Mouse (Mus musculus) heart, embryonic 10.5 days (tissue): ENCODE data around the gene Rbm17. TPM values are rescaled to one million over a fixed set of nuclear protein-coding genes. Genes with fewer than 3 reads are reported as not detected.

Source experiments
- DNase-seq: peaks from one replicate; pipeline ENCODE4 v3.0.0-alpha.2; 2017; ENCODE audit warnings: low spot score
- H3K27ac ChIP-seq: fragments of 300-500 bp; sonication (generic); 2 replicates; pipeline ENCODE4 v1.5.1; 2016; ENCODE audit warnings: mild to moderate bottlenecking
- H3K27me3 ChIP-seq: fragments of 300-500 bp; sonication (generic); 2 replicates; pipeline ENCODE4 v1.6.1; 2016; ENCODE audit warnings: mild to moderate bottlenecking; ENCODE audit not compliant: poor library complexity, insufficient read depth, severe bottlenecking
- H3K36me3 ChIP-seq: fragments of 300-500 bp; sonication (generic); 2 replicates; pipeline ENCODE4 v1.6.1; 2016; ENCODE audit warnings: mild to moderate bottlenecking, moderate library complexity
- H3K4me1 ChIP-seq: fragments of 300-500 bp; sonication (generic); 2 replicates; pipeline ENCODE4 v1.6.1; 2016; ENCODE audit warnings: mild to moderate bottlenecking
- H3K4me3 ChIP-seq: fragments of 300-500 bp; sonication (generic); 2 replicates; pipeline ENCODE4 v1.5.1; 2016; ENCODE audit warnings: mild to moderate bottlenecking, moderate library complexity
- H3K9me3 ChIP-seq: fragments of 300-500 bp; sonication (generic); 2 replicates; pipeline ENCODE4 v1.6.1; 2016; ENCODE audit warnings: mild to moderate bottlenecking, moderate library complexity
- WGBS: fragments of 180-500 bp; shearing (Covaris S2); methylation state at CpG from one replicate; pipeline ENCODE4 v1.1.7; 2016; 5-methylcytosine and 5-hydroxymethylcytosine counted together
- polyA plus RNA-seq: library from polyadenylated mRNA; unstranded; fragments of >200 nt; fragmentation: Nextera tagmentation; extraction: Ambion mirVana; gene quantifications from 2 replicates; pipeline ENCODE4 v1.2.1, GENCODE M21; 2016

Rbm17 gene
- polyA plus RNA-seq, 1 experiment from 2014 or later: 146 TPM

- H3K27ac ChIP-seq: no peak overlapping the region
- H3K4me1 ChIP-seq: no peaks in the 10 kb centered on the region
- H3K36me3 ChIP-seq: no peaks in the 10 kb centered on the region
- H3K27me3 ChIP-seq: no peaks in the 10 kb centered on the region
- DNase-seq: no peak
- no peaks in the 10 kb centered on the region for H3K9me3 ChIP-seq
- H3K4me3 ChIP-seq: no peak overlapping the region
- WGBS: 90% methylated on average over 1 of the region's 1 CpGs
Measured at GRCm38 (mm10) chr2:11573684-11574083, 30.3 kb downstream of the Rbm17 start.

- no peak overlapping the region for H3K27ac ChIP-seq
- DNase-seq: no peak
- H3K4me3 ChIP-seq: no peak overlapping the region
- no peaks in the 10 kb centered on the region for H3K27me3 ChIP-seq
- 39% methylated on average over 6 of the region's 6 CpGs for WGBS
- H3K4me1 ChIP-seq: no peaks in the 10 kb centered on the region
- no peaks in the 10 kb centered on the region for H3K9me3 ChIP-seq
- no peaks in the 10 kb centered on the region for H3K36me3 ChIP-seq
Measured at GRCm38 (mm10) chr2:11571004-11571535, 32.9 kb downstream of the Rbm17 start.

GRCm38 (mm10) chr2:11568471-11568870, 35.5 kb downstream of the Rbm17 start:
- no peak overlapping the region for H3K4me3 ChIP-seq
- no peak for DNase-seq
- WGBS: 80% methylated on average over 7 of the region's 7 CpGs
- H3K36me3 ChIP-seq: no peaks in the 10 kb centered on the region
- no peak overlapping the region for H3K27ac ChIP-seq
- H3K4me1 ChIP-seq: no peaks in the 10 kb centered on the region
- no peaks in the 10 kb centered on the region for H3K9me3 ChIP-seq
- no peaks in the 10 kb centered on the region for H3K27me3 ChIP-seq

- no peaks in the 10 kb centered on the region for H3K27me3 ChIP-seq
- no peak overlapping the region for H3K4me3 ChIP-seq
- H3K4me1 ChIP-seq: no peaks in the 10 kb centered on the region
- H3K27ac ChIP-seq: no peak overlapping the region
- no peak for DNase-seq
- no peaks in the 10 kb centered on the region for H3K36me3 ChIP-seq
- 62% methylated on average over 4 of the region's 4 CpGs for WGBS
- H3K9me3 ChIP-seq: no peaks in the 10 kb centered on the region
Measured at GRCm38 (mm10) chr2:11567781-11568362, 36.1 kb downstream of the Rbm17 start.

- no peak overlapping the region for H3K4me3 ChIP-seq
- 89% methylated on average over 3 of the region's 3 CpGs for WGBS
- no peaks in the 10 kb centered on the region for H3K9me3 ChIP-seq
- no peak overlapping the region for H3K27ac ChIP-seq
- no peak for DNase-seq
- no peaks in the 10 kb centered on the region for H3K4me1 ChIP-seq
- no peaks in the 10 kb centered on the region for H3K36me3 ChIP-seq
- no peaks in the 10 kb centered on the region for H3K27me3 ChIP-seq
Measured at GRCm38 (mm10) chr2:11566898-11567297, 37.1 kb downstream of the Rbm17 start.

GRCm38 (mm10) chr2:11566241-11566640, 37.7 kb downstream of the Rbm17 start:
- 65% methylated on average over 7 of the region's 7 CpGs for WGBS
- Histone ChIP-seq H3K27ac (no peak overlapping the region), H3K9me3 (no peaks in the 10 kb centered on the region), H3K36me3 (no peaks in the 10 kb centered on the region), H3K27me3 (no peaks in the 10 kb centered on the region), H3K4me3 (no peak overlapping the region), H3K4me1 (no peaks in the 10 kb centered on the region)
- no peak for DNase-seq

- no peaks in the 10 kb centered on the region for H3K36me3 ChIP-seq
- no peak overlapping the region for H3K27ac ChIP-seq
- 87% methylated on average over 6 of the region's 6 CpGs for WGBS
- no peak overlapping the region for H3K4me3 ChIP-seq
- H3K9me3 ChIP-seq: no peaks in the 10 kb centered on the region
- DNase-seq: no peak
- no peaks in the 10 kb centered on the region for H3K4me1 ChIP-seq
- H3K27me3 ChIP-seq: no peaks in the 10 kb centered on the region
Measured at GRCm38 (mm10) chr2:11564768-11565167, 39.2 kb downstream of the Rbm17 start.

GRCm38 (mm10) chr2:11563256-11563655, 40.7 kb downstream of the Rbm17 start:
- H3K9me3 ChIP-seq: no peaks in the 10 kb centered on the region
- H3K4me3 ChIP-seq: no peak overlapping the region
- H3K36me3 ChIP-seq: no peaks in the 10 kb centered on the region
- WGBS: 91% methylated on average over 17 of the region's 17 CpGs
- H3K27me3 ChIP-seq: no peaks in the 10 kb centered on the region
- no peaks in the 10 kb centered on the region for H3K4me1 ChIP-seq
- no peak overlapping the region for H3K27ac ChIP-seq
- no peak for DNase-seq

GRCm38 (mm10) chr2:11558654-11559053, 45.3 kb downstream of the Rbm17 start:
- DNase-seq: no peak
- H3K4me1 ChIP-seq: no peaks in the 10 kb centered on the region
- WGBS: 83% methylated on average over 7 of the region's 7 CpGs
- H3K27ac ChIP-seq: no peak overlapping the region
- no peak overlapping the region for H3K4me3 ChIP-seq
- H3K27me3 ChIP-seq: peaks cover 7% of the 10 kb centered on the region; the same call in 1 of the 2 replicates
- H3K36me3 ChIP-seq: no peaks in the 10 kb centered on the region
- no peaks in the 10 kb centered on the region for H3K9me3 ChIP-seq

- Histone ChIP-seq H3K9me3 (no peaks in the 10 kb centered on the region), H3K27ac (no peak overlapping the region), H3K4me1 (peaks cover 9% of the 10 kb centered on the region), H3K27me3 (peaks cover 21% of the 10 kb centered on the region; the same call in 1 of the 2 replicates), H3K36me3 (no peaks in the 10 kb centered on the region), H3K4me3 (no peak overlapping the region)
- WGBS: 70% methylated on average over 3 of the region's 3 CpGs
- no peak for DNase-seq
Measured at GRCm38 (mm10) chr2:11557244-11557643, 46.7 kb downstream of the Rbm17 start.

- Histone ChIP-seq H3K9me3 (no peaks in the 10 kb centered on the region), H3K4me1 (peaks cover 11% of the 10 kb centered on the region), H3K36me3 (no peaks in the 10 kb centered on the region), H3K27me3 (peaks cover 28% of the 10 kb centered on the region), H3K4me3 (no peak overlapping the region), H3K27ac (no peak overlapping the region)
- DNase-seq: no peak
- 53% methylated on average over 6 of the region's 6 CpGs for WGBS
Measured at GRCm38 (mm10) chr2:11555316-11555715, 48.6 kb downstream of the Rbm17 start.

GRCm38 (mm10) chr2:11553471-11554400, 50.2 kb downstream of the Rbm17 start, which contains the start of gene Pfkfb3:
Pfkfb3 (minus strand) TSS chr2:11554077.
- WGBS: 2% methylated on average over 67 of the region's 67 CpGs
- Histone ChIP-seq H3K9me3 (no peaks in the 10 kb centered on the region), H3K4me1 (peaks cover 11% of the 10 kb centered on the region), H3K36me3 (no peaks in the 10 kb centered on the region), H3K27me3 (peaks cover 38% of the 10 kb centered on the region), H3K4me3 (peak within 1 kb of the TSS; percentile 68), H3K27ac (peak within 1 kb of the TSS; percentile 83)
- peak; percentile 81 for DNase-seq

GRCm38 (mm10) chr2:11552966-11553451, 50.9 kb downstream of the Rbm17 start:
- Histone ChIP-seq H3K4me1 (peaks cover 11% of the 10 kb centered on the region), H3K4me3 (peak overlapping the region; percentile 68), H3K36me3 (no peaks in the 10 kb centered on the region), H3K27me3 (peaks cover 38% of the 10 kb centered on the region), H3K27ac (peak overlapping the region; percentile 83), H3K9me3 (no peaks in the 10 kb centered on the region)
- DNase-seq: no peak
- WGBS: 3% methylated on average over 15 of the region's 15 CpGs
